Mouse (Mus musculus) olfactory bulb, adult 2 months (tissue): ENCODE measurements around the gene Ccl12.

Experiments used
- CTCF ChIP-seq: fragments of 200-500 bp; IDR thresholded peaks from 2 replicates; pipeline ENCODE4 v1.5.1; 2012; ENCODE audit warnings: low read depth, mild to moderate bottlenecking, low read length, moderate library complexity; ENCODE audit not compliant: insufficient read depth
- POLR2A ChIP-seq: fragments of 200-500 bp; IDR thresholded peaks from 2 replicates; pipeline ENCODE4 v1.6.1; 2012; ENCODE audit warnings: mild to moderate bottlenecking, low read depth, low read length, moderate library complexity; ENCODE audit not compliant: insufficient read depth

DNA sequence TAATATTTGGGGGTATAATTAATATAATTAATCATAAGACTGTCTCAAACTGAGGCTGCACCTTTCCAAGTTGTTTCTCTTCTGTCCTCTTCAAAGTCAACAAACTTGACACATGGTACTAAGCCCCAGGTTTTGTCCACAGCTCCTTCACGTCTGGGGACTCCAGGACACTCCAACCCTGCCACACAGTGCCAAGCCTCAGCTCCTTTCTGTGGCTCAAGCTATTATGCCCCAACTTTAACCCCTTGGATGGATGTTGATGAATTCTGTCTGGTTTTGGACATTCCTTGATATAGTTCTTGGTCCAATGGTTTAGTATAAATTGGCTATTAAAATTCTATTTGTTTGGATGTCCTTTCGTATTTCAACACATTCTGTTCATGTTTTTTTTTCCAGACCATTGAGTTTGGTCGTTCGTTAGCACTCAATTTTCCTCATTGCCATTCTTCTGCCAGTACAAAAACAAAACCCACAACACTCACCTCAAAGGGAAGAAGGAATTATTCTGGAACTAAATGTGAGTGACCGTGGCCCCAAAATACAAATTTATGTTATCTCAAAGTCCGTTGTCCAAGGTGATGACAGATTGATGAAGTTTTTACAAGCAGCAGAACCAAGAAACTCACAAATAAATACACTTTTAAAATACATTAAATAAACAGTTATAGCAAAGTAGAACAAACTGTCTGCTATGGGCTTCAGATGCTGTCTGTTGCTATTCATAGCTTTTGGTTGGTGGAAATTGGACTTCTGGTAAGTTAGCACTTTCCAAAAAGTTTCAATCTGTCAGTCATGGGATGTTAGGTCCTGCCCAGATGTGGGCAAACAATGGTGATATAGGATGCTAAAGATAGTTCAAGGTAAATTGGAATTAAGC is 9.0 kb downstream of the Ccl12 start:
- TF ChIP-seq CTCF = no peak
- no peak for TF ChIP-seq POLR2A
